Mouse (Mus musculus) liver, postnatal 0 days (tissue): ENCODE measurements around the gene Bmt2. TPM values are rescaled to one million over a fixed set of nuclear protein-coding genes. Genes with fewer than 3 reads are reported as not detected.

Experiments used
- ATAC-seq: fragments of 200-750 bp; cut with Nextera tagmentation; 2 replicates; pipeline ENCODE4 v1.8.0; 2017; ENCODE audit warnings: mild to moderate bottlenecking, moderate library complexity
- DNase-seq: peaks from one replicate; pipeline ENCODE4 v3.0.0-alpha.2; 2016
- H3K27ac ChIP-seq: fragments of 300-500 bp; sonication (generic); 2 replicates; pipeline ENCODE4 v1.5.1; 2014; ENCODE audit warnings: antibody characterized with exemption, moderate library complexity, mild to moderate bottlenecking, low read depth
- H3K27me3 ChIP-seq: fragments of 300-500 bp; sonication (generic); 2 replicates; pipeline ENCODE4 v1.6.1; 2014; ENCODE audit warnings: low read length, control low read depth, mixed read lengths; ENCODE audit not compliant: insufficient read depth
- H3K36me3 ChIP-seq: fragments of 300-500 bp; sonication (generic); replicated peaks from 2 replicates; pipeline ENCODE4 v1.6.1; 2014; ENCODE audit warnings: mild to moderate bottlenecking, control low read depth, low read length, moderate library complexity, mixed read lengths; ENCODE audit not compliant: insufficient read depth
- H3K4me1 ChIP-seq: fragments of 300-500 bp; sonication (generic); 2 replicates; pipeline ENCODE4 v1.6.1; 2014; ENCODE audit warnings: antibody characterized with exemption, mild to moderate bottlenecking, control low read depth; ENCODE audit not compliant: insufficient read depth
- H3K4me2 ChIP-seq: fragments of 300-500 bp; sonication (generic); 2 replicates; pipeline ENCODE4 v1.6.1; 2014; ENCODE audit warnings: low read depth, mild to moderate bottlenecking, low read length, moderate library complexity, mixed read lengths
- H3K4me3 ChIP-seq: fragments of 300-500 bp; sonication (generic); 2 replicates; pipeline ENCODE4 v1.5.1; 2014; ENCODE audit warnings: low read depth, low read length
- H3K9ac ChIP-seq: fragments of 300-500 bp; sonication (generic); replicated peaks from 2 replicates; pipeline ENCODE4 v1.6.1; 2014; ENCODE audit warnings: mild to moderate bottlenecking, moderate library complexity
- H3K9me3 ChIP-seq: fragments of 300-500 bp; sonication (generic); 2 replicates; pipeline ENCODE4 v1.6.1; 2016; ENCODE audit warnings: mild to moderate bottlenecking, control low read depth, low read length, mixed read lengths
- CTCF ChIP-seq: sonication (generic); IDR thresholded peaks from 2 replicates; pipeline ENCODE4 v1.5.1; 2016; ENCODE audit warnings: antibody characterized with exemption, low read depth
- EP300 ChIP-seq: IDR thresholded peaks from 2 replicates; pipeline ENCODE4 v1.6.1; 2016; ENCODE audit warnings: antibody characterized with exemption, low read depth, mild to moderate bottlenecking
- WGBS: fragments of 180-500 bp; shearing (Covaris S2); extraction: QIAGEN DNeasy Blood & Tissue Kit; methylation state at CpG from one replicate; pipeline ENCODE4 v1.1.7; 2014; ENCODE audit not compliant: insufficient replicate concordance; 5-methylcytosine and 5-hydroxymethylcytosine counted together
- polyA plus RNA-seq: library from polyadenylated mRNA; unstranded; fragments of >200 nt; fragmentation: Nextera tagmentation; extraction: Ambion mirVana; gene quantifications from 2 replicates; pipeline ENCODE4 v1.2.1, GENCODE M21; 2015

Bmt2 gene
- polyA plus RNA-seq, 1 experiment from 2014 or later = 3.2 TPM

DNA sequence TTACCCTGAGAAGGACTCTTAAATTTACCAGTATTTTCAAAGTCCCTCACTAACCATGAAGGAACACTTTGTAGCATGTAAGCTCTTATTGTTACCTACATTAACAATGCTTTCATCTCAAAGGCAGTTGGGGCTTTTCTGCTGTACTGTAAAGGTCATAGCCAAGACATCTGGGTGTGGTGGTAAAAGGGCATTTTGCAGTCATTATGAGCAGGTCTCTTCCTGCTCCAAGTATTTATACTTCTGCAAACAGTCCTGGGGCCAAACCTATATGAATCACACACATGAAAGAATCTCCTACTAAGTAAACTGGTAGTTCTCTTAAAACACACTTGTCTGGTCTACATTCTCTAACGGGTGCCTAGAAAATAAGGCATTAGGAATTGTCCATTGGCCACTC, 95.7 kb downstream of the Bmt2 start:
- H3K4me1 ChIP-seq = peaks cover 5% of the 10 kb centered on the region
- no peak overlapping the region for H3K9ac ChIP-seq
- DNase-seq (no peak), ATAC-seq (no peak)
- H3K4me2 ChIP-seq = no peak overlapping the region
- TF ChIP-seq CTCF (no peak), EP300 (no peak)
- H3K9me3 ChIP-seq = no peaks in the 10 kb centered on the region
- no peaks in the 10 kb centered on the region for H3K27me3 ChIP-seq
- peaks cover 10% of the 10 kb centered on the region for H3K36me3 ChIP-seq
- WGBS = 79% methylated on average over 1 of the region's 1 CpGs
- no peak overlapping the region for H3K4me3 ChIP-seq
- H3K27ac ChIP-seq = no peak overlapping the region

Other genes starting within 250 kb of the Bmt2 start
- 10.7 and 11.4 TPM in 2 replicates for gene Tmem168, start 69.9 kb downstream of the Bmt2 start, polyA plus RNA-seq
- gene Gpr85, start 162.0 kb upstream of the Bmt2 start, polyA plus RNA-seq = 0.11 and 0.18 TPM in 2 replicates
- gene 2610001J05Rik, start 193.6 kb upstream of the Bmt2 start, polyA plus RNA-seq = 39.2 and 42.4 TPM in 2 replicates